Mouse (Mus musculus) neural tube, embryonic 14.5 days (tissue): Measurements from ENCODE around the gene Gm49601. TPM values are rescaled to one million over a fixed set of nuclear protein-coding genes. Genes with fewer than 3 reads are reported as not detected.

ENCODE experiments used
- ATAC-seq: fragments of 200-750 bp; cut with Nextera tagmentation; 2 replicates; pipeline ENCODE4 v1.8.0; 2017; ENCODE audit warnings: low read depth, mild to moderate bottlenecking, moderate TSS enrichment, moderate library complexity
- H3K27ac ChIP-seq: fragments of 300-500 bp; sonication (generic); 2 replicates; pipeline ENCODE4 v1.5.1; 2014; ENCODE audit warnings: low read depth, mild to moderate bottlenecking, control low read depth, low read length, moderate library complexity, mixed read lengths
- H3K27me3 ChIP-seq: fragments of 300-500 bp; sonication (generic); 2 replicates; pipeline ENCODE4 v1.6.1; 2014; ENCODE audit warnings: low read length; ENCODE audit not compliant: control insufficient read depth, insufficient read depth
- H3K36me3 ChIP-seq: fragments of 300-500 bp; sonication (generic); 2 replicates; pipeline ENCODE4 v1.6.1; 2014; ENCODE audit warnings: low read length, mixed read lengths; ENCODE audit not compliant: control insufficient read depth, insufficient read depth
- H3K4me1 ChIP-seq: fragments of 300-500 bp; sonication (generic); 2 replicates; pipeline ENCODE4 v1.6.1; 2014; ENCODE audit warnings: low read length; ENCODE audit not compliant: control insufficient read depth, insufficient read depth
- H3K4me2 ChIP-seq: fragments of 300-500 bp; sonication (generic); 2 replicates; pipeline ENCODE4 v1.6.1; 2014; ENCODE audit warnings: mild to moderate bottlenecking, low read depth, low read length, control low read depth
- H3K4me3 ChIP-seq: fragments of 300-500 bp; sonication (generic); 2 replicates; pipeline ENCODE4 v1.5.1; 2014; ENCODE audit warnings: low read depth, low read length, control low read depth, mixed read lengths
- H3K9ac ChIP-seq: fragments of 300-500 bp; sonication (generic); replicated peaks from 2 replicates; pipeline ENCODE4 v1.6.1; 2014; ENCODE audit warnings: low read depth, mild to moderate bottlenecking, control low read depth, low read length, mixed read lengths
- H3K9me3 ChIP-seq: fragments of 300-500 bp; sonication (generic); 2 replicates; pipeline ENCODE4 v1.6.1; 2016; ENCODE audit warnings: low read length; ENCODE audit not compliant: control insufficient read depth
- WGBS: fragments of 180-500 bp; shearing (Covaris S2); extraction: QIAGEN DNeasy Blood & Tissue Kit; methylation state at CpG from one replicate; pipeline ENCODE4 v1.1.7; 2014; 5-methylcytosine and 5-hydroxymethylcytosine counted together
- polyA plus RNA-seq: library from polyadenylated mRNA; unstranded; fragments of >200 nt; fragmentation: Nextera tagmentation; extraction: Ambion mirVana; gene quantifications from 2 replicates; pipeline ENCODE4 v1.2.1, GENCODE M21; 2014

Gm49601 gene
- polyA plus RNA-seq, 1 experiment from 2014 or later: 8.3 TPM

- no peak for ATAC-seq
- 4% methylated on average over 29 of the region's 31 CpGs for WGBS
- H3K4me1 ChIP-seq: peaks cover 16% of the 10 kb centered on the region
- no peaks in the 10 kb centered on the region for H3K36me3 ChIP-seq
- no peak overlapping the region for H3K9ac ChIP-seq
- H3K9me3 ChIP-seq: no peaks in the 10 kb centered on the region
- no peak overlapping the region for H3K4me3 ChIP-seq
- peaks cover 87% of the 10 kb centered on the region for H3K27me3 ChIP-seq
- H3K27ac ChIP-seq: no peak overlapping the region
- no peak overlapping the region for H3K4me2 ChIP-seq
These were observed 37.5 kb downstream of the Gm49601 start for GRCm38 (mm10) chr16:18588738-18589055.

DNA sequence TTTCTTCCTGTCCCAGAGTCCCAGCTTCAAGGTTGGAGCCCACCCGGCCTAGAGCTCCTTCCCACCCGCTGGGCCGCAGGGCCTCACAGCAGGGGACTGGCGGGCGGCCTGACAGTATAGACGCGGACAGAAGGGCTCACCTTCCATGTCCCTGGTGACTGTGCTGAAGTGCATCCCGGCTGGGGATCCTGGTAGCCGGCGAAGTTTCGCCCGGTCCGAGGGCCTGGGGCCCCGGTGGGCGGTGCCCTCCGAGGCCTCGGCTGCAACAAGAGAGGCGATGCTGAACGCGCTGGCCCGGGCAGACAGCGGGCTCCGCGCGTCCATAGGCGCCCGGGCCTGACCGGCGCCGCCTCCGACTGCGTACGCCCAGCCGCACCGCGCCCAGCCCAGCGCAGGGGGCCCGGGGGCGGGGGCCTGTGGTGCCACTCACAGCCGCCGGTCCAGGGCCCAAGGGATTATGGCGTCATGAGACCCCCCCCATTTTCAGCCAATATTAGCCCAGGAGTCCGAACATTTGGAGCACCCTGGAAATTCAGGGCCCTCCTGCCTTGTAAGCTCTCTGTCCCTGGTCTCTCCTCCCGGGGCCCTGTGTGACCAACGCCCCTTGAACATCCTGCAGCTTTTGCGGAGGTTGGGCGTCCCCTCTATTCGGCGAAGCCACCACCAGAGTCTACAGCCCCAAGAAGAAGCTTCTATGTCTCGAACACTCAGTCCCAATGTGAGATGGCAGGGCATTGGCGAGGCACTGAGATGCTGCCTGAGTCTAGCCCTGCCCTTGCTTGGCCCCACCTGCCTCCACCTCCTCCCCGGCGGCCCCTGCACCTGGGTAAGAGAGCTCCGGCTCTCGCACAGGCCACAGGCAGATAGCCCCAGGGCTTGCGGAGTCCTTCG is 38.1 kb downstream of the Gm49601 start:
- peak overlapping the region; percentile 11; the same call in 1 of the 2 replicates for H3K4me2 ChIP-seq
- peak overlapping the region; percentile 10; the same call in 1 of the 2 replicates for H3K4me3 ChIP-seq

GRCm38 (mm10) chr16:18586906-18587546 is 39.2 kb downstream of the Gm49601 start:
- peaks cover 91% of the 10 kb centered on the region for H3K27me3 ChIP-seq
- under 1% methylated on average over 21 of the region's 62 CpGs for WGBS
- H3K4me3 ChIP-seq: peak overlapping the region; percentile 32
- no peak overlapping the region for H3K27ac ChIP-seq
- peaks cover 19% of the 10 kb centered on the region for H3K4me1 ChIP-seq
- 0 out of 2 replicates have a peak overlapping the region, but pooled peaks have one; percentile 37 for H3K9ac ChIP-seq
- no peaks in the 10 kb centered on the region for H3K9me3 ChIP-seq
- no peak for ATAC-seq
- H3K36me3 ChIP-seq: no peaks in the 10 kb centered on the region
- H3K4me2 ChIP-seq: peak overlapping the region; percentile 45

More for the DNA sequence above, 38.1 kb downstream of the Gm49601 start:
- 1% methylated on average over 52 of the region's 57 CpGs for WGBS
- H3K4me1 ChIP-seq: peaks cover 16% of the 10 kb centered on the region
- no peaks in the 10 kb centered on the region for H3K36me3 ChIP-seq
- no peak overlapping the region for H3K9ac ChIP-seq
- ATAC-seq: 0 out of 2 replicates have a peak, but pooled peaks have one; percentile 7
- peaks cover 88% of the 10 kb centered on the region for H3K27me3 ChIP-seq
- no peaks in the 10 kb centered on the region for H3K9me3 ChIP-seq
- no peak overlapping the region for H3K27ac ChIP-seq

DNA sequence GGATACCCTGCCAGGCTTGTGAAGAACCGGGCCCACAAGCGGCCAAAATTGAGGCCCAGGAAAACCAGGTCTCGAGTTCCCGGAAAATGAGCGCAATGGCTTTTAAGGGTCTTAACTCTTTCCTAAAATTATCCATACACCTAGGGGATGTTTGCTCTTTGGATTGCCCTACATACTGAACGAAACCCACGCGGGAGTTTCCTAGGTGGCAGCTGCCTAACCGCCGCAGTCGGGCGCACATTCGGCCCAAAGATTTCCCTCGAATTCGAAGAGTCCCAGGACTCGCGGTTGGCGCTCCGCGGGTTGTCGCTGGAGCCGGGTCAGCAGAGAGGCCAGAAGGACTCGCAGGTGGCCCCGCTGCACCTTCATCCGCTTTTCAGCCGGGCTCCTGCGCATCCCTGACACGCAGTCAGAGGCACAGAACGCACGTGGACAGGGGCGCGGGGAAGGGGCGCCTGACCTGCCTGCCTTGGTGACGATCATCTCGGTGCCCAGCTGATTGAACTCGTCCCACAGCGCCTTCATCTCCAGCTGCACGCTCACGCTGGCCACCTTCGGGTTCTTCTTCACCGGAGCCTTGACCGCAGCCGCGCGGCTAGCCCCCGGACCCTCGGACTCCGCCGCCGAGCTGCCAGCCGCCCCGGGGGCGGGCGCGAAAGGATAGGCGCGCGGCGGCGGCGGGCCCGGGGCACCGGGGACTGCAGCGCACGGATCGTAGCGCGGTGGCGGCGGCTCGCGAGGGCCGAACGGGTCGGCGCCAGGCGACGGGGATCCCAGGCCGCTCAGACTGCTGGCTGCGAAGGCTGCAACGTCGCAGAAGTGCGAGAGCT is 39.9 kb downstream of the Gm49601 start:
- H3K4me3 ChIP-seq: peak overlapping the region; percentile 32
- peaks cover 91% of the 10 kb centered on the region for H3K27me3 ChIP-seq
- peak overlapping the region; percentile 37 for H3K9ac ChIP-seq
- under 1% methylated on average over 80 of the region's 83 CpGs for WGBS
- H3K4me1 ChIP-seq: peaks cover 19% of the 10 kb centered on the region
- H3K27ac ChIP-seq: no peak overlapping the region
- H3K4me2 ChIP-seq: peak overlapping the region; percentile 45
- no peak for ATAC-seq
- H3K36me3 ChIP-seq: no peaks in the 10 kb centered on the region
- no peaks in the 10 kb centered on the region for H3K9me3 ChIP-seq

DNA sequence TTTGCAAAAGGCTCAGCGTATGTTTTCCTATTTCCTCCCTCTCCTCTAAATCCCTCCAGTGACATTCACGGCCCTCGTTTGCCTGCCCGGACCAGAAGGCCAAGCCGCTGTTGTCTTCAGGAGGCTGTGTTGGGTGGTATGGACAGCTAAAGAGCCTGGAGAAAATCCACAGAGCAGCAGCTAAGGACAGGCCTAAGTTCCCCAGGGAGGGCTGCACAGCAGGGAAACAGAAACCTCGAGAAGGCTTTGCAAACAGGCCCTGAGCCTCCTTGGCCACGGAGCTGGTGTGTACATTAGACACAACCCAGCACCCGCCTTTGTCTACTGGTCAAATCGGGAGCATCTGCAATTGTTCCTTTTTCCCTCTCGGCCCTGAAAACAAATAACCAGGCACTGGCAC is 40.6 kb downstream of the Gm49601 start:
- H3K4me3 ChIP-seq: 0 out of 2 replicates have a peak overlapping the region, but pooled peaks have one; percentile 32
- H3K4me1 ChIP-seq: peaks cover 19% of the 10 kb centered on the region
- H3K36me3 ChIP-seq: no peaks in the 10 kb centered on the region
- no peaks in the 10 kb centered on the region for H3K9me3 ChIP-seq
- peaks cover 91% of the 10 kb centered on the region for H3K27me3 ChIP-seq
- H3K4me2 ChIP-seq: peak overlapping the region; percentile 45; the same call in 1 of the 2 replicates
- ATAC-seq: no peak
- H3K27ac ChIP-seq: no peak overlapping the region
- WGBS: 2% methylated on average over 10 of the region's 10 CpGs
- H3K9ac ChIP-seq: no peak overlapping the region; the same call in 1 of the 2 replicates

DNA sequence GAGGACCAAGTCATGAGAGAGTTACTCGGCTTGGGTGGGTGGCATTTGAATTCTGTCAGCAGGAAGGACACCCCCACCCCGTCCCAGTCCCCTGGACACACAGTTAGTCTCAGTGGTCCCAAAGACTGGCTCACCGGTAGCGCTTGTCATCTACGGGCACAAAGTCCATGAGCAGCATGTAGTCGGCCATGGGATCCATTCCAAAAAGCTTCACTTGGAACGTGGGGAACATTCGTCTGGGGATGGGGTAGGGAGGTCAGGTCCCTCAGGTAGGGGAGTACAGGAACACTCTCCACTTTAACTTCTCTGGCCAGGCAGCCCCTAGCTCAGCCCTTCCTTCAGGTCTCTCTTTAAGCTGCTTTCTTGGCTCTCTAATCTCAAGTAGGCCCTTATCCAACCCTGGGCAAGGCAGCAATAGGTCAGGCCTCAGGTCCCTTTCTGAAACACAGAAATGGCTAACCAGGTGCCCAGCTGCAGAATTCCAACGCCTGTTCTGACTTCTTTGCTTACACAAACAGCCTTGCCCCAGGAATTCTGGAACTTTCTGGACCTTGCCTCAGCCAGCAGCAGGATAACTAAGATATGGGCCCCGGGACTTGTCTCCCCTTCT is 41.2 kb downstream of the Gm49601 start:
- H3K4me3 ChIP-seq: no peak overlapping the region
- no peak overlapping the region for H3K27ac ChIP-seq
- no peak for ATAC-seq
- H3K9ac ChIP-seq: no peak overlapping the region
- no peaks in the 10 kb centered on the region for H3K9me3 ChIP-seq
- H3K4me2 ChIP-seq: no peak overlapping the region
- H3K27me3 ChIP-seq: peaks cover 91% of the 10 kb centered on the region
- WGBS: 7% methylated on average over 10 of the region's 10 CpGs
- H3K36me3 ChIP-seq: no peaks in the 10 kb centered on the region
- peaks cover 14% of the 10 kb centered on the region for H3K4me1 ChIP-seq

GRCm38 (mm10) chr16:18583673-18584357 is 42.4 kb downstream of the Gm49601 start:
- WGBS: 5% methylated on average over 10 of the region's 10 CpGs
- Histone ChIP-seq H3K9me3 (no peaks in the 10 kb centered on the region), H3K27ac (no peak overlapping the region), H3K4me1 (peaks cover 14% of the 10 kb centered on the region), H3K27me3 (peaks cover 88% of the 10 kb centered on the region), H3K9ac (no peak overlapping the region), H3K36me3 (no peaks in the 10 kb centered on the region), H3K4me2 (no peak overlapping the region), H3K4me3 (no peak overlapping the region)
- no peak for ATAC-seq

- Histone ChIP-seq H3K4me1 (peaks cover 14% of the 10 kb centered on the region), H3K36me3 (no peaks in the 10 kb centered on the region), H3K27ac (no peak overlapping the region), H3K4me3 (no peak overlapping the region), H3K4me2 (no peak overlapping the region), H3K9ac (no peak overlapping the region), H3K27me3 (peaks cover 86% of the 10 kb centered on the region), H3K9me3 (no peaks in the 10 kb centered on the region)
- 6% methylated on average over 10 of the region's 10 CpGs for WGBS
- ATAC-seq: no peak
These were observed 43.1 kb downstream of the Gm49601 start for GRCm38 (mm10) chr16:18583169-18583568.
